Mouse (Mus musculus): ENCODE data around the gene Arel1. TPM values are rescaled to one million over a fixed set of nuclear protein-coding genes. Genes with fewer than 3 reads are reported as not detected.
A peak's percentile ranks its signal among the peaks of the same experiment; 100 is the strongest.

The Arel1 gene
- polyA plus RNA-seq, 1 experiment from 2014 or later, result 35.5 TPM

DNA sequence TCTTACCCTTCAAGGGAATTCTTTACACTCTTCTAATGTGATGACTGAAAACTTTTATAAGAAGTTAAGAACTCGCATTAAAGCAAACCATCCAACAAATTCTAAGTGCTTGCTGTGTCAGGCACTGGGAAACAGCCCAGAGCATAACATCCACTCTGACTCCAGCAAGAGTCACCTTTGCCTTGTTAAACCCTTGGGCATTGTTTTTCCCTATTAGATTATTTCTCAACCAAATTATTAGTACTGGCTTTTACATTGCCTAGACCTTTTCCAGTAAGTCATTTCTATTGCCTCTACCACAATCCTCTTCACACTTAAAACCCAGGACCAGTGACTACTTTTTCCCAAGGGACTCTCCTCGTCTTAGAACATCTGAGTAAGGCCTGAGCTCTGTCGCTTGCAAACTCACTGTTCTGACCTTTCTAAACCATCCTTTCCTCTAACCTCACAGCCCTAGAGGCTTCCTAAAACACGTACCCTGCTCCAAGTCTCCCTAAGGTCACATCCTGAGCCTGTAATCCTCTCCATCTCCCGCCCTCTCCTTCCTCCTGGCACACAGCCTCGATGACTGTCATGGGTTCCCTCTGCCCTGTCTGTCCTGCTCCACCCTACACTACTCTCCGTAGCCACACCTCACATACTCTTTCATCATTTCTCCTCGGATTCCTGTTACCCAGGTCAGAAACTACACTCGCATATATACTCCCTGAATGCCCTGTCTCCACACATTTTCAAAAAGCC is 25.7 kb downstream of the Arel1 start:
- H3K27ac ChIP-seq (replicated peaks), result no peak overlapping the region
- no peaks in the 10 kb centered on the region for H3K4me1 ChIP-seq
- no peak overlapping the region for H3K4me2 ChIP-seq (replicated peaks)
- H3K9me3 ChIP-seq, result no peaks in the 10 kb centered on the region
- no peak overlapping the region for H3K9ac ChIP-seq (replicated peaks)
- WGBS, result 89% methylated on average over 9 of the region's 9 CpGs
- peaks cover 64% of the 10 kb centered on the region for H3K36me3 ChIP-seq
- no peak overlapping the region for H3K4me3 ChIP-seq
- ATAC-seq (replicated peaks), result no peak
- H3K27me3 ChIP-seq, result no peaks in the 10 kb centered on the region

GRCm38 (mm10) chr12:84944150-84944812 is 26.4 kb downstream of the Arel1 start:
- peaks cover 64% of the 10 kb centered on the region for H3K36me3 ChIP-seq

GRCm38 (mm10) chr12:84943006-84943952 is 27.4 kb downstream of the Arel1 start:
- Histone ChIP-seq H3K36me3 (peaks cover 70% of the 10 kb centered on the region), H3K4me1 (no peaks in the 10 kb centered on the region), H3K9me3 (no peaks in the 10 kb centered on the region), H3K27ac (replicated peaks) (no peak overlapping the region), H3K9ac (replicated peaks) (no peak overlapping the region), H3K4me2 (replicated peaks) (no peak overlapping the region), H3K4me3 (no peak overlapping the region), H3K27me3 (no peaks in the 10 kb centered on the region)
- ATAC-seq (replicated peaks), result no peak
- 91% methylated on average over 21 of the region's 21 CpGs for WGBS

More at GRCm38 (mm10) chr12:84944150-84944812, 26.4 kb downstream of the Arel1 start:
- no peaks in the 10 kb centered on the region for H3K4me1 ChIP-seq
- no peak for ATAC-seq (replicated peaks)
- H3K27me3 ChIP-seq, result no peaks in the 10 kb centered on the region
- H3K4me2 ChIP-seq (replicated peaks), result no peak overlapping the region
- H3K4me3 ChIP-seq, result no peak overlapping the region
- no peaks in the 10 kb centered on the region for H3K9me3 ChIP-seq
- no peak overlapping the region for H3K9ac ChIP-seq (replicated peaks)
- H3K27ac ChIP-seq (replicated peaks), result no peak overlapping the region
- WGBS, result 86% methylated on average over 4 of the region's 4 CpGs

DNA sequence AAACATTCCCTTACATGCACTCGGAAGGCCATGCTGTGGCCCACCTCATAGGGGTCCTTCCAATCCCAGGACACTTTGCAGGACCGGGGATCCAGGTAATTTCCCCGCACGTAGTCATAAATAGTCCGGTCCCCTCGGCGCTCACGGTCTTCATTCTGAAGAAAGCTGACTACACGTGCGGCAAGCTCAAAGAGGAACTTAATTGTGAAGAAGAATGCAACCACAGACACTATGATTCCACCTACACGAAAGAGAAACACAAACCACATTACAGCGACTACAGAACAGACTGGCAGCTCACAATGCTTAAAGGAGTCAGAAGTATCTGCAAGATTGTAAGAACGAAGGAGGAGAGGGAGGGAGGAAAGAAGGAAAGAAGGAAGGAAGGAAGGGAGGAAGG is 29.0 kb downstream of the Arel1 start:
- Histone ChIP-seq H3K9me3 (no peaks in the 10 kb centered on the region), H3K36me3 (peaks cover 63% of the 10 kb centered on the region), H3K4me2 (replicated peaks) (no peak overlapping the region), H3K4me3 (no peak overlapping the region), H3K9ac (replicated peaks) (no peak overlapping the region), H3K27me3 (no peaks in the 10 kb centered on the region), H3K4me1 (no peaks in the 10 kb centered on the region), H3K27ac (replicated peaks) (no peak overlapping the region)
- WGBS, result 96% methylated on average over 13 of the region's 13 CpGs
- no peak for ATAC-seq (replicated peaks)

DNA sequence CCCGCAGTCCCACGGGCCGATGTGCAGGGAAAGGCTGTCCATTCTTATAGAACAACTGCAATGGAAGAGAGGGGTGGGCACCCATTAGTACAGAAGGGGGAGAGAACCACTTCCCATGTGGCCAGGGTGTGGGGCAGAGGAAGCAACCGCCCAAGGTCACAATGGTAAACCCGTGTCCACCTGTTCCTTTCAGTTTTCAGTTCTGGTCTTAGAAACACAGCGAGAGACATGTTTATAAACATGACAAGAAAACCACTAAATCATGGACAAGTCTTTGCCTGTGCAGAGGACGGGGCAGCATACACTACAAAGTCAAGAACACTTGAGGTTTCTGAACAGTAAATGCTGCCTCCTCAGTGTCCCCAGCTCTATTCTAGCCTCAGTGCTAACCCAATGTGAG is 30.4 kb downstream of the Arel1 start:
- Histone ChIP-seq H3K9ac (replicated peaks) (no peak overlapping the region), H3K4me2 (replicated peaks) (no peak overlapping the region), H3K27me3 (no peaks in the 10 kb centered on the region), H3K9me3 (no peaks in the 10 kb centered on the region), H3K4me1 (no peaks in the 10 kb centered on the region), H3K4me3 (no peak overlapping the region), H3K36me3 (peaks cover 59% of the 10 kb centered on the region), H3K27ac (replicated peaks) (no peak overlapping the region)
- 94% methylated on average over 7 of the region's 7 CpGs for WGBS
- ATAC-seq (replicated peaks), result no peak

- no peak for ATAC-seq (replicated peaks)
- 92% methylated on average over 7 of the region's 7 CpGs for WGBS
- H3K9ac ChIP-seq (replicated peaks), result no peak overlapping the region
- H3K4me1 ChIP-seq, result no peaks in the 10 kb centered on the region
- no peaks in the 10 kb centered on the region for H3K9me3 ChIP-seq
- H3K36me3 ChIP-seq, result peaks cover 66% of the 10 kb centered on the region
- H3K4me3 ChIP-seq, result no peak overlapping the region
- no peak overlapping the region for H3K4me2 ChIP-seq (replicated peaks)
- no peak overlapping the region for H3K27ac ChIP-seq (replicated peaks)
- H3K27me3 ChIP-seq, result no peaks in the 10 kb centered on the region
Measured at GRCm38 (mm10) chr12:84939117-84939516, 31.6 kb downstream of the Arel1 start.

DNA sequence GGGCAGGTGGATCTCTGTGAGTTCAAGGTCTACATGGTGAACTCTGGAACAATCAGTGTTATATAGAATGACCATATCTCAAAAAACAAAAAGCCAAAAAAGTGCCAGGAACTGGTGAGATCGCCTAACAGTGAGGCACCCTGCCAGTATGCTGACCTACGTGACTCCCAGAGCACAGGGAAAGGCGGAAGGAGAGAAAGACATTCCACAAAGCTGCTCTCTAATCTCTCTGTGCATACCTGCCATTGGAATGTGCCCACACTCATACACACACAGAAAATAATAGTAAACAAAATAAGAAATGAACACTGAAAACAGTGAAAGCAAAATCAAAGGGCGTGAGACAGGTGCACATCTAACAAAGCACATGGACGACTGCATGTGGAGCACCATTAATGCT is 35.4 kb downstream of the Arel1 start:
- Histone ChIP-seq H3K4me3 (no peak overlapping the region), H3K9me3 (no peaks in the 10 kb centered on the region), H3K4me1 (no peaks in the 10 kb centered on the region), H3K36me3 (peaks cover 62% of the 10 kb centered on the region), H3K4me2 (replicated peaks) (no peak overlapping the region), H3K9ac (replicated peaks) (no peak overlapping the region), H3K27me3 (no peaks in the 10 kb centered on the region), H3K27ac (replicated peaks) (no peak overlapping the region)
- 80% methylated on average over 5 of the region's 5 CpGs for WGBS
- no peak for ATAC-seq (replicated peaks)

DNA sequence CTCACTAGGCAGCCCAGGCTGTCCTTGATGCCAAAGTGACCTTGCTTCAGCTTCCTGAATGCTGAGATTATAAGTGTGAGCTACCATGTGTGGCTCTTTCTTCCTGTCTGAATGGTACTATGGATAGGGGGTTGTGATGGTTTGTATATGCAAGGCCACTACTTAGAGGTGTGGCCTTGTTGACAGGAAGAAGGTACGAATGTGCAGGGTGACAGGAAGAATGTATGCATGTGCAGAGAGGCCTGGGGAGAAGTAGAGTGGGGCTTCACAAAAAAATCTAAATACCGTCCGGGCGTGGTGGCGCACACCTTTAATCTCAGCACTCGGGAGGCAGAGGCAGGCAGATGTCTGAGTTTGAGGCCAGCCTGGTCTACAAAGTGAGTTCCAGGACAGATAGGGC is 38.5 kb downstream of the Arel1 start:
- 96% methylated on average over 6 of the region's 6 CpGs for WGBS
- peaks cover 67% of the 10 kb centered on the region for H3K36me3 ChIP-seq

GRCm38 (mm10) chr12:84926542-84926941 is 44.2 kb downstream of the Arel1 start:
- Histone ChIP-seq H3K9ac (replicated peaks) (no peak overlapping the region), H3K4me1 (0 out of 2 replicates have a peak, but pooled peaks cover 3% of the 10 kb centered on the region), H3K9me3 (no peaks in the 10 kb centered on the region), H3K4me3 (no peak overlapping the region), H3K27me3 (no peaks in the 10 kb centered on the region), H3K4me2 (replicated peaks) (no peak overlapping the region), H3K27ac (replicated peaks) (no peak overlapping the region), H3K36me3 (peaks cover 72% of the 10 kb centered on the region)
- no peak for ATAC-seq (replicated peaks)
- WGBS, result 91% methylated on average over 6 of the region's 6 CpGs

More for the DNA sequence above, 38.5 kb downstream of the Arel1 start:
- no peak overlapping the region for H3K9ac ChIP-seq (replicated peaks)
- H3K9me3 ChIP-seq, result no peaks in the 10 kb centered on the region
- no peaks in the 10 kb centered on the region for H3K4me1 ChIP-seq
- H3K4me3 ChIP-seq, result no peak overlapping the region
- H3K27me3 ChIP-seq, result no peaks in the 10 kb centered on the region
- H3K4me2 ChIP-seq (replicated peaks), result no peak overlapping the region
- no peak for ATAC-seq (replicated peaks)
- H3K27ac ChIP-seq (replicated peaks), result no peak overlapping the region

DNA sequence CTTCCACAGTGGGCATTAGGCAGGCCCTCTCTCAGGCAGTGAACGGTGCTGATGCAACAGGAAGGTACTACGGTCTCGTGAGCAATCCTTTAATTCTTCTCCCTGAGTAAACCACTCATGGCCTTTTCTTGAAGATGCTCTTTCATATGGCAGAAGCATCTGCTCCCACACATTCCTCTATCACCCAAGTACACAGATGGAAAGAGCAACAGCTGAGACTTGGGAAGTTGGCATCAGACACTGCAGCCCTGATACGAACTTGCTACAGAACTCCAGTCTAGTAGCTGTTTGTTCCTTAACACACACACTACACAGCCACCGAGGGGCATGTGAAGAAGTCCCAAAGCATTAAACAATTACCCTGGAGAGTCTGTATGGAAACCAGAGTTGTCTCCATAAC is 46.4 kb downstream of the Arel1 start:
- no peaks in the 10 kb centered on the region for H3K27me3 ChIP-seq
- WGBS, result 82% methylated on average over 5 of the region's 5 CpGs
- no peak for ATAC-seq (replicated peaks)
- H3K9me3 ChIP-seq, result no peaks in the 10 kb centered on the region
- 0 out of 2 replicates have a peak, but pooled peaks cover 3% of the 10 kb centered on the region for H3K4me1 ChIP-seq
- H3K36me3 ChIP-seq, result peaks cover 73% of the 10 kb centered on the region
- H3K4me2 ChIP-seq (replicated peaks), result no peak overlapping the region
- no peak overlapping the region for H3K9ac ChIP-seq (replicated peaks)
- no peak overlapping the region for H3K4me3 ChIP-seq
- H3K27ac ChIP-seq (replicated peaks), result no peak overlapping the region

DNA sequence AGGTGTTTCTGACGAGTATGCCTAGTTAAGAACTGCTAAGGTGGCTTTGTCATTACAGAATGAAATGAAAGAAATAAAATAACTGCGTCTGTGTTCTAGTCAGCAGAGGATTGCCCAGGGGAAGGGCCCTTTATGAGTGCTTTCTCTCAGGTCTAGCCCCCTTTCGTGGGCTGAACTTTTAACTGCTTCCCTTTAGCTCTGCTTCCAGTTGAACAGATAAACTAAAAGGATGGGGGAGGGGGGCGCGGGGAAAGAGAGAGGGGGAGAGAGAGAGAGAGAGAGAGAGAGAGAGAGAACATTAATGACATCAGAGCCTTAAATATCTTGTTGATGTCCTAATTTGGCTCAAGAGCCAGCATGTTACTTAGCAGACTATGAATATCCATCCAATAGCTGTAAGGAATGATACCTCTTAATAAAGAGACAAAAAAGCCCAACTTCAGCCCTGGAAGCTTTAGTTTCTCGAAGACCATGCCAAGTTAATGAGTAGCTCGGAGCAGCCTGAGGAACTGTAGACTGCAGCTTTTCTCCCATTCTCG is 48.8 kb downstream of the Arel1 start:
- no peak overlapping the region for H3K4me2 ChIP-seq (replicated peaks)
- H3K36me3 ChIP-seq, result peaks cover 70% of the 10 kb centered on the region
- H3K27ac ChIP-seq (replicated peaks), result peak overlapping the region; percentile 4; the same call in 1 of the 2 replicates
- no peaks in the 10 kb centered on the region for H3K27me3 ChIP-seq
- no peaks in the 10 kb centered on the region for H3K9me3 ChIP-seq
- WGBS, result 30% methylated on average over 8 of the region's 8 CpGs
- no peak overlapping the region for H3K4me3 ChIP-seq
- no peak for ATAC-seq (replicated peaks)
- no peak overlapping the region for H3K9ac ChIP-seq (replicated peaks)
- H3K4me1 ChIP-seq, result 0 out of 2 replicates have a peak, but pooled peaks cover 3% of the 10 kb centered on the region
